Mouse (Mus musculus): ENCODE results near the gene Olfr725.
A peak's percentile ranks its signal among the peaks of the same experiment; 100 is the strongest.

Gene Olfr725

DNA sequence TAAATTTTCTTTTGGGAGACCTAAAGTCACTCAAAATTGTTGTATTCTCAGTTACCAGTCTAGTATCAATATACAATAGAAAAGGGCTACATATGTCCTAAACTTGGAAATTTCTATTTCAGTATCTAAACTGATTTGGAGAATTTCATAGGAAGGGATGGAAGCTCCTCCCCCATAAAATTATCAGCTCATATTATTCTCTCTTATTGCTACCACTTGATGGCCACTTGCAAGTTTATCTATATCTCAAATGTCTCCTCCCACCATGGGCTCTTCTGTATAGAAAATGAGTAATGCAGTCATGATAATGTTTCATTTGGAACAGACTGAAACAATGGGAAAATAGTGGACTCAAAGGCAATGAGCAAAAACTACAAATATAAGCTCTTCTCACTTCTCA, at the start of gene Olfr725:
TSS of gene Olfr725 (minus strand) at position 101 of the 400 bp plus-strand sequence.
- DNase-seq (ENCODE audit: low spot score): no peak

DNA sequence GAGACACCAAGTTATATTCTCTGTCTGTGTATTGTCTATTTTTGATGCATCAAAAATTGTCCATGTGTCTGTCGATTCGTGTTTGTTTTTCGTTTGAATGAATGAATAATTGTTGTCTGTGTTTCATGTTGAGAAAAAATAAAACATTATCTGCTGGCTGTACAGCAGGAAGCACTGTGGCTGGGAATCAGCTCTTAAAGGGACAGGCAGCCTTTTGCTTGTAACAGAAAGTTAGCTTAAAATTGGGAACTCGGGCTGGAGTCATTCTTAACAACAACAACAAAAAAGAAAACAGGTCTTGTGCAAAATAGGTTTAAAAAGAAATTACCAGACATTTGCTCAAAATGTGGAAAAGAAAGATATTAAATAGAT, 22.5 kb upstream of the Olfr725 start:
- no peak for DNase-seq (ENCODE audit: low spot score)

DNA sequence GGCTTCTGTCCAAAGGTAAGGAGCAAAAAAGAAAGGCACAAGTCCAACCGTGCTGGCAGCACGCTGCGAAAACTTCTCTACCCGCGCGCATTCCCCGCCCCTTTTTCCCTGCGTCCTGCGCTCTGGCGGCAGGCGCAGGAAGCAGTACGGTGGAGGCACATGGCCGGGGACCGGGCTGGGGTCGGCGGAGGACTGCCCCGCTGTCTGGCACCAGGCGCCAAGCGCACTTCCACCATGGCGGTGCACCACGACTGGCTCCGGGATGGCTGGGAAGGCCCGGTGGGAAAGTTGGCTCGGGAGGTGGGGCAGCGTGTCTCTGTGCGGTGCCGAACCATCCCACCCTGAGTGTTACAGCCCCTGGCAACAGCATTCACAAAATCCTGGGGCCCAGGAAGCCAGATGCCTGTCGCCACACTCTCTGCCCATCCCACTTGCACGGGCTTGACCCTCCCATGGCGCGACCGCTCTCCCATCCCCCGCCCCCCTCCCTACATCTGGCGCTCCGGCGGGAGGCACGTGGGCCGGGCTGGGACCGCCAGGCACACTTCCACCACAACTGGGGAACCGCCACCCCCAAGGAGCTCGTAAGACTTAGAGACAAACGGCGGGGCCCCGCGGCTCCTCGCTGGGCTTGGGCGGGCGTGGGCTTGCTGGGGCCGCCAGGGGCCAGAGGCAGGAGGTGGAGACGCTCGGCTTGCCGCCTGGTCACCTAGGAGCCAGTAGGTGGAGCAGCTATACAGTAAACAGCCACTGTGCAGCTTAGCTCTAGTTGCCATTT, 22.0 kb upstream of the Olfr725 start:
- DNase-seq (ENCODE audit: low spot score): peak; percentile 77

DNA sequence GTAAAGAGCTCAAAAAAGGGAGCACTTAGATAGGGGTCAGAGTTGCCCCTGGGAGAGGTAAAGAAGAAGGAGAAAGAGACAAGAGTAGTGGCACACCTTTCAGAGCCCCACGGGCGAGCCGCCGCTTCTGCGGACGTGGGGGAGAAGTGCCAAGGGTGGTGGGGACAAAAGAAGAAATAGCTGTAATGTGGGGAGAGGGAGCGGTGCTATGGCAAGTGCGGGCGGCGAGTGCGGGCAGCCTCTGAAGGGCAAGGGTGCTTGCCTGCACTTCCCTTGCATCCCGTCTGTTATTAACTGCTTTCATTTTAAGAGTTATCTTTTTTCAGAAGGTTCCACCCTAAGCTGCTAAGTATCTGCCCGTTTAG, 21.4 kb upstream of the Olfr725 start:
- peak; percentile 1 for DNase-seq (ENCODE audit: low spot score)

DNA sequence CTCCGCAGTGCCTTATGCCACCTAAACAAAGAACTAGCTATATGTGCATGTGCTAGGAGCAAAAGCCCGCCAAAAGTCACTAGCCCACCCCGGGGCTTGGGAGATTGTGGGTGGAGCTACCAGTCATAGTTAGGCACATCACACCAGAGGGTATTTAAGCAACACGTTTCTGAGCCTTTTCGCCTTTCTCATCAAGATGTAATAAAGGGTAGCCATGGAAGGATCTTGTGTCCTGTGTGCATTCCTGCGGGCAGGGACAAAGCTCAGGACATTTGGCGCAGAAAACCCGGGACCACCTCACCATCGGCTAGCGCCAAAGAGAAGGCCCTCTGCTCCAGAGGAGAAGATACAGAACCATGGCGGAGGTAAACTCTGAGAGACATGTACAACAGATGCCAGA, 21.0 kb upstream of the Olfr725 start:
- peak; percentile 8 for DNase-seq (ENCODE audit: low spot score)

DNA sequence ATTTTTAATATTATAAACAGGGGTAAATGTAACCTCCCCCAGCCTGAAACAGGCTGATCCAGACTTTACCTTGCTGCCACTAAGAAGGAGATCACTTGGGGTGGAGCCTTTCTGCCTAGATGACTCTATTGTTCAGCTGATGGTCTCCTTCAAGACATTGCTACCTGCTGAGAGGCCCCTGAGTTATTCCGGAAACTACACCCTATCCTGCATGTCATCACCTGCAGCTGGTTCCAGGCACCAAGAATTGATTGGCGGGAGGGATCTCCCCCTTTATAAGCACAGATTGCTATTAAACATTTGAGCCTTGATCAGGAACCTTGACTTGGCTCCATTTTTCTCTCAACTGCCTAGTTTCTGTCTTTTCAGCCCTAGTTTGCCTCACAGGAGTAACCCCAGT, 8.1 kb downstream of the Olfr725 start:
- no peak for DNase-seq (ENCODE audit: low spot score)

DNA sequence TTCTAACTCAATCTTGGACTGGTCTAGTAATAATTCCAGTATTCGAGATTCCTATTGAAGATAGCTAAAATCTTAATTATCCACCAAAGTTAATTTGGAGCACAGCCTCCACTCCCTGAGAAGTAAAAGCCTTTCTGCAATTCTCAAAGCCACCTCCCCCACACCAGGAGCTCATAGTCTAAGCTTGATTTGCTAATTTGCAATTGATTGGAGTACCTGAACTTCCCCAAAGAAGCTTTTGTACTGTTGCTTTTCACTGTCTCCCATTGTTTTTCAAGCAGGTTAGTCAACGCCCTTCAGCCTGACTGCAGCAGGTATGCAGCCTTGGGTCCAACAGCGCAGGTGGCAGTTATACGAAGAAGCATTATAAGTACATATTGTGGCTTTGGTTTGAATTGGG, 8.8 kb downstream of the Olfr725 start:
- DNase-seq (ENCODE audit: low spot score): no peak

DNA sequence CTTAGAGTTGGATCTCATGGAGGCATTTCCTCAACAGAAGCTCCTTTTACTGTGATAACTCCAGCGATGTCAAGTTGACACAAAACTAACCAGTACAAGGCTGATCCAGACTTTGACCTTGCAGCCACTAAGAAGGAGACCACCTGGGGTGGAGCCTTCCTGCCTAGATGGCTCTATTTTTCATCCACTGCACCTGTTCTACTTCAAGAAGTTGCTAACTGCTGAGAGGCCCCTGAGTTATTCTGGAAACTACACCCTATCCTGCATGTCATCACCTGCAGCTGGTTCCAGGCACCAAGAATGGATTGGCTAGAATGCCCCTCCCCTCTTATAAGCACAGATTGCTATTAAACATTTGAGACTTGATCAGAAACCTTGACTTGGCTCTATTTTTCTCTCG, 13.8 kb downstream of the Olfr725 start:
- DNase-seq (ENCODE audit: low spot score): no peak
